Mouse (Mus musculus): ENCODE results near the gene March4. TPM values are rescaled to one million over a fixed set of nuclear protein-coding genes. Genes with fewer than 3 reads are reported as not detected.

The March4 gene
- polyA plus RNA-seq, 1 experiment, result 0.01 TPM

DNA sequence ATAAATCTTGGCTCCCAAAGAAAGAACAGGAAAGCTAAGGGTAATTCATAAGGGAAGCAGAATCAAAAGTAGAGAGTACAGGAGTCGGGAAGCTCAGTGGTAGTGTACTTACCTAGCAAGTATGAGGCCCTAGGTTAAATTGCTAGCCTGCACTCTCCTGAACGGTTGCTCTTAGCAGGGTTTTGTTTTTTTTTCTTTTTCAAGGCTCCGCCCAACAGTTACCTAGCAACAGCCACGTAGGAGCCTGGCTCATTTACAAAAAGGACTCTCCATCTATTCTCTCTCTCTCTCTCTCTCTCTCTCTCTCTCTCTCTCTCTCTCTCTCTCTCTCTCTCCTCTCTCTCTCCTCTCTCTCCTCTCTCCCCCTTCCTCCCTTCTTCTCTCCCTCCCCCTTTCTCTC, 42.1 kb upstream of the March4 start:
- no peak overlapping the region for H3ac ChIP-seq (ENCODE audit: control insufficient read depth, insufficient read length)
- no peak overlapping the region for H3K4me2 ChIP-seq (ENCODE audit: low read depth)
- peaks cover under 1% of the 10 kb centered on the region for H3K79me2 ChIP-seq (ENCODE audit: control insufficient read depth, insufficient read depth)
- TF ChIP-seq MYOG (IDR thresholded peaks at IDR 0.05; ENCODE audit: control insufficient read depth in 1 of 3, insufficient read depth in 1 of 3, insufficient read length in 2 of 3, low read depth in 2 of 3), result no peak
- TF ChIP-seq E2F4 (IDR thresholded peaks at IDR 0.05; ENCODE audit: insufficient read depth), result no peak
- TF ChIP-seq TCF3 (IDR thresholded peaks at IDR 0.05; ENCODE audit: insufficient read length, low read depth), result no peak
- no peak for TF ChIP-seq POLR2A (IDR thresholded peaks at IDR 0.05; ENCODE audit: insufficient read length, low read depth)
- no peak for TF ChIP-seq REST (IDR thresholded peaks at IDR 0.05; ENCODE audit: insufficient read depth, insufficient read length)
- TF ChIP-seq SRF (IDR thresholded peaks at IDR 0.05; ENCODE audit: control insufficient read depth, insufficient read length, low read depth), result no peak
- TF ChIP-seq USF1 (IDR thresholded peaks at IDR 0.05; ENCODE audit: low read depth), result no peak
- TF ChIP-seq MYOD1 (IDR thresholded peaks at IDR 0.05; ENCODE audit: control insufficient read depth in 1 of 3, insufficient read length in 2 of 3, low read depth in 2 of 3), result no peak
- TF ChIP-seq POLR2AphosphoS2 (IDR thresholded peaks at IDR 0.05; ENCODE audit: insufficient read length, low read depth), result no peak
- no peak for TF ChIP-seq CEBPB (IDR thresholded peaks at IDR 0.05; ENCODE audit: insufficient read depth, poor library complexity, severe bottlenecking)
- no peak for TF ChIP-seq MAX (IDR thresholded peaks at IDR 0.05; ENCODE audit: low read depth)
- TF ChIP-seq TCF12 (IDR thresholded peaks at IDR 0.05; ENCODE audit: insufficient read depth, poor library complexity, severe bottlenecking), result no peak
- H3K4me3 ChIP-seq, result no peak overlapping the region
- H3K36me3 ChIP-seq (ENCODE audit: control insufficient read depth, insufficient read depth), result no peaks in the 10 kb centered on the region
- H3K27me3 ChIP-seq (ENCODE audit: control insufficient read depth, insufficient read depth, insufficient read length), result no peaks in the 10 kb centered on the region

DNA sequence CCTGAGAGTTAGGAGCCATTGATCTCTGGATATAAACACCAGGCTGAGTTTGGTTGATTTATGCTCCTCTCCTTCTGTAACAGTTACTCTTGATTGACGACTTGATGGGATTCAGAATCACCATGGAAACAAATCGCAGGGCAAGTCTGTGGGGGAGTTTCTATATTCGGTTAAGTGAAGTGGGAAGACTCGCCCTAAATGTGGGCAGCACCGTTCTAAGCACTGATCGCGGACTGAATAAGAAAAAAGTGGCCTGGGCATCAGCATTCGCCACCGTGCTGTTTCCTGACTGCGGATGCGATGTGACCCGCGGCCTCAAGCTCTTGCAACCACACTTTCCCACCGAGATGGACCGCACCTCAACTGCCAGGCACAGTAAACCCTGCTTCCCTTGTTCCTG, 41.6 kb upstream of the March4 start:
- H3ac ChIP-seq (ENCODE audit: control insufficient read depth, insufficient read length), result no peak overlapping the region
- no peak overlapping the region for H3K4me3 ChIP-seq
- TF ChIP-seq MAX (IDR thresholded peaks at IDR 0.05; ENCODE audit: low read depth), result no peak
- no peak for TF ChIP-seq POLR2A (IDR thresholded peaks at IDR 0.05; ENCODE audit: insufficient read length, low read depth)
- no peak for TF ChIP-seq E2F4 (IDR thresholded peaks at IDR 0.05; ENCODE audit: insufficient read depth)
- no peak for TF ChIP-seq REST (IDR thresholded peaks at IDR 0.05; ENCODE audit: insufficient read depth, insufficient read length)
- no peak for TF ChIP-seq TCF3 (IDR thresholded peaks at IDR 0.05; ENCODE audit: insufficient read length, low read depth)
- TF ChIP-seq CEBPB (IDR thresholded peaks at IDR 0.05; ENCODE audit: insufficient read depth, poor library complexity, severe bottlenecking), result no peak
- no peak for TF ChIP-seq TCF12 (IDR thresholded peaks at IDR 0.05; ENCODE audit: insufficient read depth, poor library complexity, severe bottlenecking)
- TF ChIP-seq USF1 (IDR thresholded peaks at IDR 0.05; ENCODE audit: low read depth), result no peak
- TF ChIP-seq MYOD1 (IDR thresholded peaks at IDR 0.05; ENCODE audit: control insufficient read depth in 1 of 3, insufficient read length in 2 of 3, low read depth in 2 of 3), result no peak
- no peak for TF ChIP-seq SRF (IDR thresholded peaks at IDR 0.05; ENCODE audit: control insufficient read depth, insufficient read length, low read depth)
- no peak for TF ChIP-seq MYOG (IDR thresholded peaks at IDR 0.05; ENCODE audit: control insufficient read depth in 1 of 3, insufficient read depth in 1 of 3, insufficient read length in 2 of 3, low read depth in 2 of 3)
- no peak for TF ChIP-seq POLR2AphosphoS2 (IDR thresholded peaks at IDR 0.05; ENCODE audit: insufficient read length, low read depth)
- no peaks in the 10 kb centered on the region for H3K79me2 ChIP-seq (ENCODE audit: control insufficient read depth, insufficient read depth)
- no peaks in the 10 kb centered on the region for H3K36me3 ChIP-seq (ENCODE audit: control insufficient read depth, insufficient read depth)
- H3K4me2 ChIP-seq (ENCODE audit: low read depth), result no peak overlapping the region
- no peaks in the 10 kb centered on the region for H3K27me3 ChIP-seq (ENCODE audit: control insufficient read depth, insufficient read depth, insufficient read length)

DNA sequence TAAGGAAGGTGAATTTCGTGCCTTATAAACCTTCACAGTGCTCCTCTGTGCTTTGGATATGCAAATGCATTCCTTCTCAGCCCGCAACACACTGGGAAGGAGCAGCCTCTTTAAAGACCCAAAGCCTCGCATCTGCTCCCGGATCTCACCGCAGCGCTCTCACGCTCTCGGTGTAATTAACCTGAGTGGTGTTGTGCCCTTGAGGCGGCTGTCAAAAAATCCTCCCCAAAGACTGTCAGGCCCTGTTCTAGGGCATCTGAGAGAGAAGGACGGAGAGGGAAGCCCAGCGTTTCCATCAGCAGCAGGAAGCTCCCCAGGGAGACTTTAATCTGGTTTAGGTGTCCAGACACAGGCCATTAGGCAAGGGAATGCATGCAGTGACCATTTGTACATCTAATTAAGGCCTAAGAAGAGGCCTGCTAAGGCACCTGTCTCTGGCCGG, 40.8 kb upstream of the March4 start:
- TF ChIP-seq MYOD1 (IDR thresholded peaks at IDR 0.05; ENCODE audit: control insufficient read depth in 1 of 3, insufficient read length in 2 of 3, low read depth in 2 of 3) (no peak), MAX (IDR thresholded peaks at IDR 0.05; ENCODE audit: low read depth) (no peak), SRF (IDR thresholded peaks at IDR 0.05; ENCODE audit: control insufficient read depth, insufficient read length, low read depth) (no peak), CEBPB (IDR thresholded peaks at IDR 0.05; ENCODE audit: insufficient read depth, poor library complexity, severe bottlenecking) (no peak), POLR2A (IDR thresholded peaks at IDR 0.05; ENCODE audit: insufficient read length, low read depth) (no peak), REST (IDR thresholded peaks at IDR 0.05; ENCODE audit: insufficient read depth, insufficient read length) (no peak), E2F4 (IDR thresholded peaks at IDR 0.05; ENCODE audit: insufficient read depth) (no peak), TCF3 (IDR thresholded peaks at IDR 0.05; ENCODE audit: insufficient read length, low read depth) (no peak), USF1 (IDR thresholded peaks at IDR 0.05; ENCODE audit: low read depth) (no peak)
- H3K27me3 ChIP-seq (ENCODE audit: control insufficient read depth, insufficient read depth, insufficient read length), result no peaks in the 10 kb centered on the region
- H3K4me3 ChIP-seq, result no peak overlapping the region
- H3K36me3 ChIP-seq (ENCODE audit: control insufficient read depth, insufficient read depth), result no peaks in the 10 kb centered on the region
- no peaks in the 10 kb centered on the region for H3K79me2 ChIP-seq (ENCODE audit: control insufficient read depth, insufficient read depth)
- no peak overlapping the region for H3K4me2 ChIP-seq (ENCODE audit: low read depth)
- no peak overlapping the region for H3ac ChIP-seq (ENCODE audit: control insufficient read depth, insufficient read length)

DNA sequence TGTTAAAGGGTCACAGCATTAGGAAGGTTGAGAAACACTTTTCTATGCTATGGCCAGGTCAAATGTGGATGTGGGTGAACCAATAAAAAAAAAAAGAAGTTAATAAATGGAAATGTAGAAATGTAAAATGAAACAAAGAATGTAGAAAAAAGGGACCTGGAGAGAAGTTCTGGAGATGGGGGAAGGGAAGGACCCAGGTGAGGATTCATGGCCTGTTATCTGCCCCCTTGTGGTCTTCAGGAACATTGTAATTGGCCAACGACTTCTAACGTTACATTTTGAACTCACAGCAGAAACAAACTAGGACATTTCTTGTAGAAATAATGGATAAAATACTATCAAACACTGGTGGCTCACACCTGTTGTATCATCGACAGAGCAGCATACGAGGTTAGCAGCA, 38.4 kb upstream of the March4 start:
- TF ChIP-seq CEBPB (IDR thresholded peaks at IDR 0.05; ENCODE audit: insufficient read depth, poor library complexity, severe bottlenecking) (no peak), POLR2A (IDR thresholded peaks at IDR 0.05; ENCODE audit: insufficient read length, low read depth) (no peak)

DNA sequence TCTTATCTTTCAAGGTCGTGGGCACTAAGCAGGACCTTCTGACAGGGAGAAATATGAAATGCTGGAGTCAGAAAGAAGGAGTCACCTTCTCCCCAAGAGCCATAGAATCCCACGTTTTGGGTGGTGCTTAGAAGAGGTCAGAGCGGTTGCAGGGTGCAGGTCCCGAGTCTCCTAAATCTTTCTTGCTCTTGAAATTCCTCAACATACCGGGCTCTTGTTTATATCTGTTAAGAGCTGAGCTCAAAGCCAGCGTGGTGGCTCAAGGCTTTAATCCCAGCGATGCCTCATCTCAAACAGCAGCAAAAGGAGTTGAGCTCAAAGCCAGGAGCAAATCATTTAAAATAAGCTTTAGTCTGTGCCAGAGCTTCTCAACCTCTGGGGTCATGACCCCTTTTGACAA, 37.9 kb upstream of the March4 start:
- no peaks in the 10 kb centered on the region for H3K79me2 ChIP-seq (ENCODE audit: control insufficient read depth, insufficient read depth)
- no peak overlapping the region for H3K4me2 ChIP-seq (ENCODE audit: low read depth)
- no peak overlapping the region for H3ac ChIP-seq (ENCODE audit: control insufficient read depth, insufficient read length)
- no peaks in the 10 kb centered on the region for H3K36me3 ChIP-seq (ENCODE audit: control insufficient read depth, insufficient read depth)
- TF ChIP-seq POLR2A (IDR thresholded peaks at IDR 0.05; ENCODE audit: insufficient read length, low read depth) (no peak), MYOD1 (IDR thresholded peaks at IDR 0.05; ENCODE audit: control insufficient read depth in 1 of 3, insufficient read length in 2 of 3, low read depth in 2 of 3) (no peak), TCF3 (IDR thresholded peaks at IDR 0.05; ENCODE audit: insufficient read length, low read depth) (no peak), SRF (IDR thresholded peaks at IDR 0.05; ENCODE audit: control insufficient read depth, insufficient read length, low read depth) (no peak), TCF12 (IDR thresholded peaks at IDR 0.05; ENCODE audit: insufficient read depth, poor library complexity, severe bottlenecking) (no peak), MAX (IDR thresholded peaks at IDR 0.05; ENCODE audit: low read depth) (no peak), MYOG (IDR thresholded peaks at IDR 0.05; ENCODE audit: control insufficient read depth in 1 of 3, insufficient read depth in 1 of 3, insufficient read length in 2 of 3, low read depth in 2 of 3) (no peak), REST (IDR thresholded peaks at IDR 0.05; ENCODE audit: insufficient read depth, insufficient read length) (no peak), USF1 (IDR thresholded peaks at IDR 0.05; ENCODE audit: low read depth) (no peak), CEBPB (IDR thresholded peaks at IDR 0.05; ENCODE audit: insufficient read depth, poor library complexity, severe bottlenecking) (no peak), E2F4 (IDR thresholded peaks at IDR 0.05; ENCODE audit: insufficient read depth) (no peak), POLR2AphosphoS2 (IDR thresholded peaks at IDR 0.05; ENCODE audit: insufficient read length, low read depth) (no peak)
- no peaks in the 10 kb centered on the region for H3K27me3 ChIP-seq (ENCODE audit: control insufficient read depth, insufficient read depth, insufficient read length)
- H3K4me3 ChIP-seq, result no peak overlapping the region

More for the DNA sequence above, 38.4 kb upstream of the March4 start:
- Histone ChIP-seq H3K79me2 (ENCODE audit: control insufficient read depth, insufficient read depth) (no peaks in the 10 kb centered on the region), H3K4me3 (no peak overlapping the region), H3K27me3 (ENCODE audit: control insufficient read depth, insufficient read depth, insufficient read length) (no peaks in the 10 kb centered on the region), H3K4me2 (ENCODE audit: low read depth) (no peak overlapping the region), H3ac (ENCODE audit: control insufficient read depth, insufficient read length) (no peak overlapping the region), H3K36me3 (ENCODE audit: control insufficient read depth, insufficient read depth) (no peaks in the 10 kb centered on the region)

All from myocyte (in vitro differentiated cells).